Mouse (Mus musculus): ENCODE results near the gene Auts2. TPM values are rescaled to one million over a fixed set of nuclear protein-coding genes. Genes with fewer than 3 reads are reported as not detected.

Auts2 gene
- polyA plus RNA-seq, 1 experiment from 2014 or later = 97.2 TPM

- no peak; the same call in 1 of the 2 replicates for ATAC-seq
- H3K4me2 ChIP-seq (ENCODE audit: low read length) = no peak overlapping the region; the same call in 1 of the 2 replicates
- peaks cover 53% of the 10 kb centered on the region for H3K4me1 ChIP-seq (replicated peaks; ENCODE audit: control insufficient read depth, insufficient read depth, low read length)
- no peaks in the 10 kb centered on the region for H3K36me3 ChIP-seq (ENCODE audit: control insufficient read depth, insufficient read depth)
- H3K27me3 ChIP-seq (replicated peaks; ENCODE audit: control insufficient read depth, insufficient read depth, low read length) = no peaks in the 10 kb centered on the region
- H3K9me3 ChIP-seq (ENCODE audit: control insufficient read depth, low read length) = no peaks in the 10 kb centered on the region
- no peak overlapping the region for H3K9ac ChIP-seq (replicated peaks; ENCODE audit: low read depth, low read length)
- H3K4me3 ChIP-seq (replicated peaks; ENCODE audit: low read length) = no peak overlapping the region
- no peak overlapping the region for H3K27ac ChIP-seq (ENCODE audit: low read length)
- WGBS = 30% methylated on average over 7 of the region's 7 CpGs
These were observed 53.3 kb downstream of the Auts2 start for GRCm38 (mm10) chr5:132489736-132490313.

GRCm38 (mm10) chr5:132486831-132487230, 56.3 kb downstream of the Auts2 start:
- ATAC-seq = no peak

GRCm38 (mm10) chr5:132485994-132486393, 57.1 kb downstream of the Auts2 start:
- H3K4me2 ChIP-seq (ENCODE audit: low read length) = no peak overlapping the region
- WGBS = 87% methylated on average over 6 of the region's 6 CpGs
- no peak overlapping the region for H3K9ac ChIP-seq (replicated peaks; ENCODE audit: low read depth, low read length)
- H3K27me3 ChIP-seq (replicated peaks; ENCODE audit: control insufficient read depth, insufficient read depth, low read length) = no peaks in the 10 kb centered on the region
- H3K27ac ChIP-seq (ENCODE audit: low read length) = no peak overlapping the region
- no peak for ATAC-seq
- H3K36me3 ChIP-seq (ENCODE audit: control insufficient read depth, insufficient read depth) = no peaks in the 10 kb centered on the region
- H3K9me3 ChIP-seq (ENCODE audit: control insufficient read depth, low read length) = no peaks in the 10 kb centered on the region
- H3K4me1 ChIP-seq (replicated peaks; ENCODE audit: control insufficient read depth, insufficient read depth, low read length) = peaks cover 57% of the 10 kb centered on the region
- H3K4me3 ChIP-seq (replicated peaks; ENCODE audit: low read length) = no peak overlapping the region

More at GRCm38 (mm10) chr5:132486831-132487230, 56.3 kb downstream of the Auts2 start:
- Histone ChIP-seq H3K27ac (ENCODE audit: low read length) (no peak overlapping the region), H3K4me2 (ENCODE audit: low read length) (no peak overlapping the region), H3K27me3 (replicated peaks; ENCODE audit: control insufficient read depth, insufficient read depth, low read length) (no peaks in the 10 kb centered on the region), H3K36me3 (ENCODE audit: control insufficient read depth, insufficient read depth) (no peaks in the 10 kb centered on the region), H3K9me3 (ENCODE audit: control insufficient read depth, low read length) (no peaks in the 10 kb centered on the region), H3K4me3 (replicated peaks; ENCODE audit: low read length) (no peak overlapping the region), H3K9ac (replicated peaks; ENCODE audit: low read depth, low read length) (no peak overlapping the region), H3K4me1 (replicated peaks; ENCODE audit: control insufficient read depth, insufficient read depth, low read length) (peaks cover 58% of the 10 kb centered on the region)
- 12% methylated on average over 7 of the region's 7 CpGs for WGBS

- no peak overlapping the region for H3K27ac ChIP-seq (ENCODE audit: low read length)
- H3K4me1 ChIP-seq (replicated peaks; ENCODE audit: control insufficient read depth, insufficient read depth, low read length) = peaks cover 57% of the 10 kb centered on the region
- WGBS = 60% methylated on average over 3 of the region's 3 CpGs
These were observed 57.7 kb downstream of the Auts2 start for GRCm38 (mm10) chr5:132485448-132485847.

GRCm38 (mm10) chr5:132481476-132481875, 61.7 kb downstream of the Auts2 start:
- ATAC-seq = no peak
- H3K9me3 ChIP-seq (ENCODE audit: control insufficient read depth, low read length) = no peaks in the 10 kb centered on the region
- no peak overlapping the region for H3K4me3 ChIP-seq (replicated peaks; ENCODE audit: low read length)
- H3K27ac ChIP-seq (ENCODE audit: low read length) = no peak overlapping the region
- H3K4me1 ChIP-seq (replicated peaks; ENCODE audit: control insufficient read depth, insufficient read depth, low read length) = peaks cover 54% of the 10 kb centered on the region
- H3K27me3 ChIP-seq (replicated peaks; ENCODE audit: control insufficient read depth, insufficient read depth, low read length) = no peaks in the 10 kb centered on the region
- H3K4me2 ChIP-seq (ENCODE audit: low read length) = no peak overlapping the region
- no peak overlapping the region for H3K9ac ChIP-seq (replicated peaks; ENCODE audit: low read depth, low read length)
- WGBS = 70% methylated on average over 3 of the region's 3 CpGs
- no peaks in the 10 kb centered on the region for H3K36me3 ChIP-seq (ENCODE audit: control insufficient read depth, insufficient read depth)

More at GRCm38 (mm10) chr5:132485448-132485847, 57.7 kb downstream of the Auts2 start:
- no peaks in the 10 kb centered on the region for H3K9me3 ChIP-seq (ENCODE audit: control insufficient read depth, low read length)
- H3K4me2 ChIP-seq (ENCODE audit: low read length) = no peak overlapping the region
- H3K27me3 ChIP-seq (replicated peaks; ENCODE audit: control insufficient read depth, insufficient read depth, low read length) = no peaks in the 10 kb centered on the region
- no peak overlapping the region for H3K4me3 ChIP-seq (replicated peaks; ENCODE audit: low read length)
- no peak overlapping the region for H3K9ac ChIP-seq (replicated peaks; ENCODE audit: low read depth, low read length)
- H3K36me3 ChIP-seq (ENCODE audit: control insufficient read depth, insufficient read depth) = no peaks in the 10 kb centered on the region
- ATAC-seq = no peak

GRCm38 (mm10) chr5:132480461-132480860, 62.7 kb downstream of the Auts2 start:
- H3K4me1 ChIP-seq (replicated peaks; ENCODE audit: control insufficient read depth, insufficient read depth, low read length) = peaks cover 50% of the 10 kb centered on the region

GRCm38 (mm10) chr5:132479227-132479857, 63.8 kb downstream of the Auts2 start:
- no peak for ATAC-seq
- peaks cover 44% of the 10 kb centered on the region for H3K4me1 ChIP-seq (replicated peaks; ENCODE audit: control insufficient read depth, insufficient read depth, low read length)

More at GRCm38 (mm10) chr5:132480461-132480860, 62.7 kb downstream of the Auts2 start:
- Histone ChIP-seq H3K4me2 (ENCODE audit: low read length) (0 out of 2 replicates have a peak overlapping the region, but pooled peaks have one; percentile 21), H3K27me3 (replicated peaks; ENCODE audit: control insufficient read depth, insufficient read depth, low read length) (no peaks in the 10 kb centered on the region), H3K27ac (ENCODE audit: low read length) (peak overlapping the region; percentile 75), H3K36me3 (ENCODE audit: control insufficient read depth, insufficient read depth) (no peaks in the 10 kb centered on the region), H3K9me3 (ENCODE audit: control insufficient read depth, low read length) (no peaks in the 10 kb centered on the region), H3K9ac (replicated peaks; ENCODE audit: low read depth, low read length) (no peak overlapping the region), H3K4me3 (replicated peaks; ENCODE audit: low read length) (no peak overlapping the region)
- WGBS = 25% methylated on average over 6 of the region's 6 CpGs
- peak; percentile 47; the same call in 1 of the 2 replicates for ATAC-seq

GRCm38 (mm10) chr5:132477533-132477932, 65.6 kb downstream of the Auts2 start:
- no peak for ATAC-seq
- WGBS = 5% methylated on average over 1 of the region's 1 CpGs
- Histone ChIP-seq H3K4me2 (ENCODE audit: low read length) (no peak overlapping the region), H3K4me1 (replicated peaks; ENCODE audit: control insufficient read depth, insufficient read depth, low read length) (peaks cover 51% of the 10 kb centered on the region), H3K4me3 (replicated peaks; ENCODE audit: low read length) (no peak overlapping the region), H3K27ac (ENCODE audit: low read length) (no peak overlapping the region), H3K9ac (replicated peaks; ENCODE audit: low read depth, low read length) (no peak overlapping the region), H3K9me3 (ENCODE audit: control insufficient read depth, low read length) (no peaks in the 10 kb centered on the region), H3K27me3 (replicated peaks; ENCODE audit: control insufficient read depth, insufficient read depth, low read length) (no peaks in the 10 kb centered on the region), H3K36me3 (ENCODE audit: control insufficient read depth, insufficient read depth) (no peaks in the 10 kb centered on the region)

More at GRCm38 (mm10) chr5:132479227-132479857, 63.8 kb downstream of the Auts2 start:
- Histone ChIP-seq H3K36me3 (ENCODE audit: control insufficient read depth, insufficient read depth) (no peaks in the 10 kb centered on the region), H3K9ac (replicated peaks; ENCODE audit: low read depth, low read length) (no peak overlapping the region), H3K4me2 (ENCODE audit: low read length) (no peak overlapping the region), H3K9me3 (ENCODE audit: control insufficient read depth, low read length) (no peaks in the 10 kb centered on the region), H3K4me3 (replicated peaks; ENCODE audit: low read length) (no peak overlapping the region), H3K27ac (ENCODE audit: low read length) (0 out of 2 replicates have a peak overlapping the region, but pooled peaks have one; percentile 14), H3K27me3 (replicated peaks; ENCODE audit: control insufficient read depth, insufficient read depth, low read length) (no peaks in the 10 kb centered on the region)
- WGBS = 48% methylated on average over 11 of the region's 11 CpGs

- H3K27ac ChIP-seq (ENCODE audit: low read length) = peak overlapping the region; percentile 74
- H3K4me1 ChIP-seq (replicated peaks; ENCODE audit: control insufficient read depth, insufficient read depth, low read length) = peaks cover 35% of the 10 kb centered on the region
These were observed 70.2 kb downstream of the Auts2 start for GRCm38 (mm10) chr5:132472905-132473321.

More at GRCm38 (mm10) chr5:132472905-132473321, 70.2 kb downstream of the Auts2 start:
- Histone ChIP-seq H3K36me3 (ENCODE audit: control insufficient read depth, insufficient read depth) (no peaks in the 10 kb centered on the region), H3K9ac (replicated peaks; ENCODE audit: low read depth, low read length) (no peak overlapping the region), H3K4me2 (ENCODE audit: low read length) (0 out of 2 replicates have a peak overlapping the region, but pooled peaks have one; percentile 11), H3K27me3 (replicated peaks; ENCODE audit: control insufficient read depth, insufficient read depth, low read length) (no peaks in the 10 kb centered on the region), H3K9me3 (ENCODE audit: control insufficient read depth, low read length) (no peaks in the 10 kb centered on the region), H3K4me3 (replicated peaks; ENCODE audit: low read length) (no peak overlapping the region)
- 21% methylated on average over 5 of the region's 5 CpGs for WGBS
- ATAC-seq = no peak
